Mouse (Mus musculus) cerebral cortex, adult 2 months (tissue): ENCODE results near the gene Snx30.

Source experiments
- WGBS: fragments of 180-500 bp; shearing (Covaris S2); methylation state at CpG from one replicate; pipeline ENCODE4 v1.1.7; 2018; 5-methylcytosine and 5-hydroxymethylcytosine counted together

Gene Snx30

GRCm38 (mm10) chr4:59795788-59796455 lies 9.7 kb upstream of the Snx30 start:
- WGBS: 90% methylated on average over 2 of the region's 2 CpGs

GRCm38 (mm10) chr4:59800181-59800580 lies 5.5 kb upstream of the Snx30 start:
- 82% methylated on average over 5 of the region's 5 CpGs for WGBS

GRCm38 (mm10) chr4:59801489-59801888 lies 4.2 kb upstream of the Snx30 start, which contains the start of gene Inip:
TSS of gene Inip (minus strand) at chr4:59801589.

GRCm38 (mm10) chr4:59802107-59802506 lies 3.5 kb upstream of the Snx30 start:
- 64% methylated on average over 6 of the region's 6 CpGs for WGBS

- 82% methylated on average over 4 of the region's 4 CpGs for WGBS
Measured at GRCm38 (mm10) chr4:59802792-59803191, 2.8 kb upstream of the Snx30 start.

- WGBS: 83% methylated on average over 5 of the region's 5 CpGs
Measured at GRCm38 (mm10) chr4:59803358-59803757, 2.3 kb upstream of the Snx30 start.

- 65% methylated on average over 1 of the region's 1 CpGs for WGBS
Measured at GRCm38 (mm10) chr4:59804754-59805153, 886 bp upstream of the Snx30 start.

GRCm38 (mm10) chr4:59805968-59806878 lies 583 bp downstream of the Snx30 start:
- 1% methylated on average over 58 of the region's 58 CpGs for WGBS

GRCm38 (mm10) chr4:59806879-59807195 lies 1.2 kb downstream of the Snx30 start:
- 8% methylated on average over 9 of the region's 9 CpGs for WGBS

GRCm38 (mm10) chr4:59807521-59807920 lies 1.9 kb downstream of the Snx30 start:
- WGBS: 33% methylated on average over 2 of the region's 2 CpGs

- 63% methylated on average over 5 of the region's 5 CpGs for WGBS
Measured at GRCm38 (mm10) chr4:59808396-59808795, 2.8 kb downstream of the Snx30 start.

GRCm38 (mm10) chr4:59814094-59814493 lies 8.5 kb downstream of the Snx30 start:
- WGBS: 77% methylated on average over 7 of the region's 7 CpGs

- WGBS: 36% methylated on average over 4 of the region's 4 CpGs
Measured at GRCm38 (mm10) chr4:59815121-59815810, 9.6 kb downstream of the Snx30 start.

GRCm38 (mm10) chr4:59816016-59816415 lies 10.4 kb downstream of the Snx30 start:
- 53% methylated on average over 5 of the region's 5 CpGs for WGBS

- 90% methylated on average over 9 of the region's 9 CpGs for WGBS
Measured at GRCm38 (mm10) chr4:59816477-59816876, 10.8 kb downstream of the Snx30 start.

GRCm38 (mm10) chr4:59817790-59818189 lies 12.2 kb downstream of the Snx30 start:
- 82% methylated on average over 5 of the region's 5 CpGs for WGBS

GRCm38 (mm10) chr4:59818498-59818897 lies 12.9 kb downstream of the Snx30 start:
- WGBS: 54% methylated on average over 10 of the region's 10 CpGs

GRCm38 (mm10) chr4:59819054-59819472 lies 13.4 kb downstream of the Snx30 start:
- WGBS: 27% methylated on average over 7 of the region's 7 CpGs

- 27% methylated on average over 12 of the region's 12 CpGs for WGBS
Measured at GRCm38 (mm10) chr4:59819477-59820022, 13.9 kb downstream of the Snx30 start.

- WGBS: 95% methylated on average over 1 of the region's 1 CpGs
Measured at GRCm38 (mm10) chr4:59821516-59821915, 15.9 kb downstream of the Snx30 start.

- WGBS: 76% methylated on average over 4 of the region's 4 CpGs
Measured at GRCm38 (mm10) chr4:59822119-59822518, 16.5 kb downstream of the Snx30 start.

- WGBS: 43% methylated on average over 7 of the region's 7 CpGs
Measured at GRCm38 (mm10) chr4:59823470-59823869, 17.8 kb downstream of the Snx30 start.
